Mouse (Mus musculus): ENCODE data around the gene Gapvd1.
"Not testable (repeated sequence)": the region's sequence is repeated elsewhere in the genome, so short reads cannot be mapped to it uniquely, and the experiment has no call there.

The Gapvd1 gene

GRCm38 (mm10) chr2:34754551-34755358, at the start of gene Gapvd1:
Gapvd1 (minus strand) TSS chr2:34755232.
- no peak for DNase-seq (ENCODE audit: low spot score)

DNA sequence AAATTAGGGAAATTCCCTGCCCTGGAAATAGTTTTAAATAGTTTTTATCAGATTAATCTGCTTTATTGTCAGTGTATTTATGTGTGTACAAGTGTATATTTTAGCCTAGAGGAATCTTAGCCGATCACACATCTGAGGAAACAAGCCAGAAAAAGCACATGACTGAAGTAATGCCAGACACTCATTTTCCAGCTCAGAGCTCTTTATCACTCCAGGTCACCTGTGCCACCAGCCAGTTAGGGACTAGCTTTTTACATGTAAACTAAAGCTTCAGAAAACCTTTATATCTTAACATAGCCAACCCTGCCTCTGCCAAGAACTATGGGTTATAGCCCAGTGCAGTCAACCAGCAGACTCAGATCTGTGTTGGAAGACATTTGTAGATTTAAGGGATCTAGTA, 49.8 kb upstream of the Gapvd1 start:
- DNase-seq (ENCODE audit: low spot score): peak; percentile 76

GRCm38 (mm10) chr2:34804172-34804571, 49.1 kb upstream of the Gapvd1 start:
- no peak for DNase-seq (ENCODE audit: low spot score)

DNA sequence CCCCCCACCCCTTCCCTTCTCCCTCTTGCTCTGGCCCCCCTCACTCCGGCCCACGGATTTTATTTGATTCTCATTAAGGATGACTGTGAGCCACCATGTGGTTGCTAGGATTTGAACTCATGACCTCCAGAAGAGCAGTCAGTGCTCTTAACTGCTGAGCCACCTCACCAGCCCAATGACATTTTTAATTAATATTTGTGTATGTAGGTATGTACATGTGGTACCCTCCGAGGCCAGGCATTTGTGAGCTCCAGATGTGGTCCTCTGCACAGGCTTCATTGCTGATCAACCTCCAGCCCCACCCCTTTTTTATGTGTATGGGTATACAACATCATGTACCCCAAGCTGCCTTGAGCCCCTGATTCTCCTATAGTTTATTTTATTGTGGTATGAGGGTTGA, 48.7 kb upstream of the Gapvd1 start:
- no peak for DNase-seq (ENCODE audit: low spot score)

DNA sequence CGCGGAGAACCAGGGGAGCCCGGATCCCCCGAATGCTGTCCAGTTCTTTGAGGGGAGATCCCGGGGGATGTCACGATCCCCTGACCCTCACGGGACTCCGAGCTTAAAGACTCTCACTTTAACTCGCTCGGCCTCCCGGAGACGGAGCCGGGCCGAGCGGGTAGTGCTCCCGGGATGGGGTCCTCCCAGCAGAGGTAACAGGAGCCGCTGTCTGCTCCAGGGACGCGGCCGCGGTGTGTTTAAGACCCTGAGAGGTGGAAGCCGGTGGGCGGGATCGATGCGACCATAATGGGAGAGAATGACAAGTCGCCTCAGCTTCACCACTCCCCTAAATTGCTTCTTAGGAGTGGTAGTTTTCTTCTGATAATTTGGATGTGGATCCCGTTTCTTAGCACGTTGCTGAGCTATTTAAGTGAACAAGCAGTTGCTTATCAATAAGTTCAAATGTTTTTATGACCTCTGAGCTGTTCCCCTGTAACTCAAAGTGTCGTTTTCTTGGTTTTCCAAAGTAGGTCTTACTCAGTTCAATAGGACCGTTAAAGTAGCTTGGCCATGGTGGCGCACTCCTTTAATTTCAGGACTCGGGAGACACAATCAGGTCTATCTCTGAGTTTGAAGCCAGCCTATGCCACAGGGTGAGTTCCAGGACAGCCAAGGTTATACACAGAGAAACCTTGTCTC, 47.7 kb upstream of the Gapvd1 start:
- DNase-seq (ENCODE audit: low spot score): not testable (repeated sequence)

GRCm38 (mm10) chr2:34801516-34802482, 46.8 kb upstream of the Gapvd1 start:
- DNase-seq (ENCODE audit: low spot score): peak; percentile 99

GRCm38 (mm10) chr2:34800371-34800770, 45.3 kb upstream of the Gapvd1 start:
- DNase-seq (ENCODE audit: low spot score): no peak

DNA sequence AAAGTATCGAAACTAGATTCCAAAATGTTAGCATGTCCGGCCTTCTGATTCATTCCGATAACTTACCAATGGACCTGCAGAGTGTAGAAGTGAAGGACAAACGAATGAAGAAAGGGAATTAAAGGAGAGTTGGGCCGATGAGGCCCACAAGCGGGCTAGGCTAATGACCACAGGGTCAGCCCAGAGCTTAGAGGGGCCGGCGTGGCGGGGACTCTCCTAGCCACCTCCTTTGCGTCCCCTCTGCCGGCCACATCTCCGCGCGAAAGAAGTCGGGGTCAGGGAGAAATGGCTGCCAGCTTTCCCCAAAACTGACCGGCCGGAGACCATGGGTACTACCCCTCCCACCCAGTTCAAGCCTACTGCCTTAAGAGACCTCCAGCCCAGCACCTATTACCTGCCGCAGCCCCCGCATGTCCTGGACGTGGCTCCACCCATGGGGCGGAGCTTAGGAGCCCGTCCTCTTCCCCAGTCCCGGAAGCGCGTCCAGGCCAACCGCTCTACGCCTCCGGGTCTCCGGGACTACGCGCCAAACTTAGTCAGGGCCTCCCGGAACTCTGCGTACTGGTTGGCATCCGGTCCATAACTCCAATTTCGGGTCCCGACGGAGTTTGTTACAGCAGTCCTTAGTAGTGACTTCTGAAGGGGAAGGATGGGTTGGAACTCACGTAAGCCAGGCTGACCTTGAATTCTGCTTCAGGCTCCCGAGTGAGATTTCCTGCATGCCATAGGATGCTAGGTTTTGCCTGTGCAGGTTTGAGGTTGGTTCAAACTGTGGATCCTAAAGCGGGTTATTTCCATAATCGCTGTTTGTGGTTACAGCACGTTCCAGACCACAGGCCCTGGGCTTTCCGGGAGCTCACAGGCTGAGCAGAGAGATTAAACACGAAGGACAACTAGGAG, 44.6 kb upstream of the Gapvd1 start, which contains the start of gene Rabepk:
Gene Rabepk (minus strand): TSS at position 556 of the 900 bp plus-strand sequence.
- peak; percentile 87 for DNase-seq (ENCODE audit: low spot score)

- DNase-seq (ENCODE audit: low spot score): no peak
These were observed 40.4 kb upstream of the Gapvd1 start for GRCm38 (mm10) chr2:34795426-34795825.

- DNase-seq (ENCODE audit: low spot score): no peak
These were observed 39.5 kb upstream of the Gapvd1 start for GRCm38 (mm10) chr2:34794511-34794910.

- DNase-seq (ENCODE audit: low spot score): not testable (repeated sequence)
These were observed 37.5 kb upstream of the Gapvd1 start for GRCm38 (mm10) chr2:34792543-34792942.

DNA sequence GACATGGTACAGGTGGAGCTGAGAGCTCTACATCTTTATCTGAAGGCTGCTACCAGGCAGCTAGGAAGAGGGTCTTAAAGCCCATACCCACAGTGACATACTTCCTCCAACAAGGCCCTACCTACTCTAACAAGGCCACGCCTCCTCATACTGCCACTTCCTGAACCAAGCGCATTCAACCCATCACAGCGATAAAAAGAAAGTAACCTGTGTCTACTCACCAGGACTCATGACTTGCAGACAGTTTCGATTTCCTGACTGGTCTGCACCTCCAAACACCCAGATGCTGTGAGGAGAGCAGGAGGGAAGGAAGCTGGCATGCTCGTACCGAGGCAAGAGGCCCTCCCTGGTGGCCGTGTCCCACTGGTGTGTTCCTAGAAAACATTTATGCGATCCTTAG, 35.2 kb upstream of the Gapvd1 start:
- DNase-seq (ENCODE audit: low spot score): no peak

DNA sequence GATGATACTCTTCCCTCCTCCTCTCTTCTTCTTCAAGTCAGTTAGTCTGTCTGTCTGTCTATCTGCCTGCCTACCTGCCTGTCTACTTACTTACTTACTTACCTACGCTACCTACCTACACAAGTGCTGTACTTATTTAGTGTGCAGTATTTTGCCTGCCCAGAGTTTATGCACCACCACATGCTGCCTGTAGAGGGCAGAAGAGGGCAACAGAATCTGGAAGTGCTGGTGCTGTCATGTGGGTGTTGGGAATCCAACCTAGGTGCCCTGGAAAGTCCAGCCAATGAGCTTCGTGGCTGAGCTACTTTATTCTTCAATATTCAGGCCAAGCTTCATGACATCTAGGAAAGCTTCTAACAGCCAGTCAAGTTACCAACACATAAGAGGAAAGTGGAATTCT, 29.1 kb upstream of the Gapvd1 start:
- DNase-seq (ENCODE audit: low spot score): peak; percentile 76

GRCm38 (mm10) chr2:34783064-34784020, 28.3 kb upstream of the Gapvd1 start:
- peak; percentile 94 for DNase-seq (ENCODE audit: low spot score)

DNA sequence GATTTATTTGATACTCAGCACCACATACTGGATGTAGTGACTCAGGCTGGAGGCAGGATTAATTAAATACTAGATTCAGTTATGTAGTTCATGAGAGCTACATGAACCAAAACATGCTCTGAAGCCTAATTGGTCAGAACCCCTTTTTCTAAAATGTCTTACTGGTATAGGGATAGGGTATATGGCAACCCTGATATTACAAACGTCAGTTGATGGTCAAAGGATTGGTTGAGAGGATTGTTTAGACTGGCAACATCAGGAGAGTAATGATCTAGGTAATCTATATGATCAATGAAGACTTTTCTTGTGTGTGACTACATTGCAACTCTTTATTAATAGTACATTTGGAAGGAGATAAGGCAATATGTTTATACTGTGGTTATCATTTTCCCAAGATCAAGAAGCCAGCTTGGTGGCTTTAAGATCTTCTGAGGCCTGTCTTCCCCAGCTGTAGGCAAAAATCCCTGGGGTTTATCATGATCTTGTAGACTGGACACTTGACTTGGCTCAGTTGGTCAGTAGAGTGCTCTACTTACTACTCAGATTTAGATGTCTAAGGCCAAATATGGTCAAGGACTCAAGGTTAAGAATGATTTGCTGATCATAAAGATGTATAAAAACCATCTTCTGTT, 22.3 kb upstream of the Gapvd1 start:
- no peak for DNase-seq (ENCODE audit: low spot score)

DNA sequence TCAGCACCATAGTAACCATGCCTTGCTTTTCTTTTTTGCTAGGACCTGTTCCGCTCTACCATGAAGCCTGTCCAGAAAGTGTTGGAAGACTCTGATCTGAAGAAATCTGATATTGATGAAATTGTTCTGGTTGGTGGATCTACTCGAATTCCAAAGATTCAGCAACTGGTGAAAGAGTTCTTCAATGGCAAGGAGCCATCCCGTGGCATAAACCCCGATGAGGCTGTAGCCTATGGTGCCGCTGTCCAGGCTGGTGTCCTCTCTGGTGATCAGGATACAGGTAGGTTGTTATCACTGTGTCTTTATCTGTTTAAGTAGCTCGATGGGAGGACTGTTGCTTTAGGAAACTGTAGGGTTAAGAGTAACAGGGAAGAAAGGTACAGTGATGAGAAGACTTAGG, 19.5 kb upstream of the Gapvd1 start:
- no peak for DNase-seq (ENCODE audit: low spot score)

DNA sequence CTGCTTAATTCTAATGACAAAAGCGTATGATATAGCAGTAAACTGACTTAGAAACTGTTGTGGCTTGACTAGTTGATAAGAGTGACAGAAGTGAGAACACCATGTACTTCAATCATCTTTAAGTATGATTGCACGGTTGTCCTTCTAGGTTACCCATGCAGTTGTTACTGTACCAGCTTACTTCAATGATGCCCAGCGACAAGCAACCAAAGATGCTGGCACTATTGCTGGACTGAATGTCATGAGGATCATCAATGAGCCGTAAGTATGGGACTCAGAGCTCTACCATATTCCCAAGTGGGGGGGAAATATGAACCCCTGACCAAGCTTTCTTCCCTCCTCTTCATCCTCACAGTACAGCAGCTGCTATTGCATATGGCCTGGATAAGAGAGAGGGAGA, 18.6 kb upstream of the Gapvd1 start:
- DNase-seq (ENCODE audit: low spot score): no peak

GRCm38 (mm10) chr2:34772252-34773235, 17.5 kb upstream of the Gapvd1 start:
- peak; percentile 65 for DNase-seq (ENCODE audit: low spot score)
